Mouse (Mus musculus) heart, postnatal 0 days (tissue): ENCODE measurements around the gene Zfp775. TPM values are rescaled to one million over a fixed set of nuclear protein-coding genes. Genes with fewer than 3 reads are reported as not detected.

Source experiments
- ATAC-seq: fragments of 200-750 bp; cut with Nextera tagmentation; 2 replicates; pipeline ENCODE4 v1.8.0; 2017; ENCODE audit warnings: low read depth, moderate number of reproducible peaks, moderate library complexity; ENCODE audit not compliant: insufficient read depth
- DNase-seq: peaks from one replicate; pipeline ENCODE4 v3.0.0-alpha.2; 2016; ENCODE audit warnings: low spot score
- H3K27ac ChIP-seq: fragments of 300-500 bp; sonication (generic); 2 replicates; pipeline ENCODE4 v1.5.1; 2014; ENCODE audit warnings: low read depth, mild to moderate bottlenecking
- H3K27me3 ChIP-seq: fragments of 300-500 bp; sonication (generic); 2 replicates; pipeline ENCODE4 v1.6.1; 2014; ENCODE audit warnings: low read length, mixed read lengths; ENCODE audit not compliant: control insufficient read depth, insufficient read depth
- H3K36me3 ChIP-seq: fragments of 300-500 bp; sonication (generic); replicated peaks from 2 replicates; pipeline ENCODE4 v1.6.1; 2014; ENCODE audit warnings: low read length, mixed read lengths; ENCODE audit not compliant: control insufficient read depth, insufficient read depth
- H3K4me1 ChIP-seq: fragments of 300-500 bp; sonication (generic); 2 replicates; pipeline ENCODE4 v1.6.1; 2014; ENCODE audit warnings: antibody characterized with exemption; ENCODE audit not compliant: control insufficient read depth, insufficient read depth
- H3K4me2 ChIP-seq: fragments of 300-500 bp; sonication (generic); 2 replicates; pipeline ENCODE4 v1.6.1; 2014; ENCODE audit warnings: low read depth, mild to moderate bottlenecking, low read length, moderate library complexity
- H3K4me3 ChIP-seq: fragments of 300-500 bp; sonication (generic); 2 replicates; pipeline ENCODE4 v1.5.1; 2014; ENCODE audit warnings: low read depth, low read length
- H3K9ac ChIP-seq: fragments of 300-500 bp; sonication (generic); replicated peaks from 2 replicates; pipeline ENCODE4 v1.6.1; 2014; ENCODE audit warnings: low read depth, low read length, mixed read lengths
- H3K9me3 ChIP-seq: fragments of 300-500 bp; sonication (generic); replicated peaks from 2 replicates; pipeline ENCODE4 v1.6.1; 2016; ENCODE audit warnings: low read length; ENCODE audit not compliant: control insufficient read depth
- CTCF ChIP-seq: IDR thresholded peaks from 2 replicates; pipeline ENCODE4 v1.5.1; 2016; ENCODE audit warnings: antibody characterized with exemption, control low read depth, low read depth
- EP300 ChIP-seq: IDR thresholded peaks from 2 replicates; pipeline ENCODE4 v1.6.1; 2016; ENCODE audit warnings: antibody characterized with exemption, low read depth
- WGBS: fragments of 180-500 bp; shearing (Covaris S2); extraction: QIAGEN DNeasy Blood & Tissue Kit; methylation state at CpG from one replicate; pipeline ENCODE4 v1.1.7; 2014; 5-methylcytosine and 5-hydroxymethylcytosine counted together
- polyA plus RNA-seq: library from polyadenylated mRNA; unstranded; fragments of >200 nt; fragmentation: Nextera tagmentation; extraction: Ambion mirVana; gene quantifications from 2 replicates; pipeline ENCODE4 v1.2.1, GENCODE M21; 2015
- total RNA-seq: library from RNA; depleted of rRNA; stranded (reverse); fragments of >200 nt; gene quantifications from 2 replicates; pipeline ENCODE4 v1.2.3, GENCODE M21; 2014; ENCODE audit warnings: low replicate concordance; rRNA removed

The Zfp775 gene
- total RNA-seq (4.0 and 5.1 TPM in 2 replicates), polyA plus RNA-seq (5.7 and 7.6 TPM in 2 replicates)

DNA sequence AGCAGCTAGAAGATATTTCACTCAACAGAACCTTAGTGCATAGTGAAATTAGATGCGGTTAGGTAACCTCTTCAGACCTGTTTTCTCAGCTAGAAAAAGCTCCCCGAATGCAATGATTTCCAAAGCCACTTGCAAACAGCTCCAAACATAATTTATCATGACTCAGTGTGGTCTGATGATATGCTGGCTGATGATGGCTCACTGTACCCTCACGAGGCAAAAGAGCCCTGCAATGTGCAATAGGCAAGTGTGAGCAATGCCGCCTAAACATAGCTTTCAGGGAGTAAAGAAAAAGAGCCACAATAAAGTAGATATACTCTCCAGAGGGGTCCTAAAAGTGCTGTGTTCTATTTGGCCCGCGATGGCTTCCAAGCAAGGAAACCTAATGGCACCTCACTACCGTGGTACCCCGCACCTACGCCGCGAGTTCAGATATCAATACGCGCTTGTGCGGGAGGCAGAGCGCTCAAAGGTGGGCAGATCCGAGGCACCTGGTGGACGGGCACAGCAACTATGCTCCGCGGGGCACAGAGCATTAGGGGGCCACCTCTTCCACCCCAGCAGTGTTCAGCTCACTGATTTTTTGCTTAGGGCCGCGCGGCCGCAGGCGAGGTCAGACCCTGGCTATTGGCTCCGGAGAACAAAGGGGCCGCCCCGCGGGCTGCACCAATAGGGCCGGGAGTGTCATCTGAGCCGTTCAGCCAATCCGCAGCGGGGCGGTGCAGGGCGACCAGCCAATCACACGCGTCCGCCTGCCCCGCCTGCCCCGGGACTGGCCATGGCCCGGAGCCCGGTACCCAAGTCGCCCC is at the start of gene Zfp775:
TSS of gene Zfp775 (plus strand) at position 793 of the 809 bp plus-strand sequence.
- Histone ChIP-seq H3K9me3 (0 out of 2 replicates have a peak, but pooled peaks cover 7% of the 10 kb centered on the region), H3K27ac (peak within 1 kb of the TSS; percentile 85), H3K27me3 (no peaks in the 10 kb centered on the region), H3K4me2 (peak within 1 kb of the TSS; percentile 80), H3K4me3 (peak within 1 kb of the TSS; percentile 73), H3K9ac (peak within 1 kb of the TSS; percentile 69), H3K4me1 (peaks cover 7% of the 10 kb centered on the region), H3K36me3 (peaks cover 35% of the 10 kb centered on the region)
- DNase-seq (peak; percentile 96), ATAC-seq (peak; percentile 99)
- WGBS = 5% methylated on average over 40 of the region's 42 CpGs
- peak; percentile 47; the same call in 1 of the 2 replicates for TF ChIP-seq EP300
- no peak for TF ChIP-seq CTCF

DNA sequence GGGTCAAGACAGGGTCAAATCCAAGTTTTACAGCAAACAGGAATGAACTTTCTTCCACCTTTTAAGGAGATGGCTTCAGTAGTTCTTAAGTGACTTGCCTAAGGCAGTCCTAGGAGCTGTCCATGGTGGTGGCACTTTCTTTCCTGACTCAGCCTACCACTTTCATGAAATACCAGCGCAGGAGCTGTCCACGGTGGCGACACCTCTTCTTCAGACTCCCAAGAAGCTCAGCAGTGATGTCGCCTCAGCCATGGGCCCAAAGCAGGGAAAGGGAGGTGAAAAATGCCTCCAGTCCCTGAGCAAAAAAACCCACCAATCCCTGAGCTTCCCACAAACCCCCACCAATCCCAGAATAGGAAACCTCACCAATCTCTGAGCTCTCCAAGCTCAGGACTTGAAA is 48.9 kb upstream of the Zfp775 start:
- TF ChIP-seq EP300 = no peak
- TF ChIP-seq CTCF = no peak
- H3K4me3 ChIP-seq = no peak overlapping the region
- H3K27me3 ChIP-seq = no peaks in the 10 kb centered on the region
- H3K4me1 ChIP-seq = 0 out of 2 replicates have a peak, but pooled peaks cover 12% of the 10 kb centered on the region
- DNase-seq = no peak
- 61% methylated on average over 4 of the region's 4 CpGs for WGBS
- H3K9ac ChIP-seq = no peak overlapping the region
- no peaks in the 10 kb centered on the region for H3K9me3 ChIP-seq
- H3K36me3 ChIP-seq = no peaks in the 10 kb centered on the region; the same call in 1 of the 2 replicates
- H3K4me2 ChIP-seq = no peak overlapping the region
- no peak for ATAC-seq
- H3K27ac ChIP-seq = no peak overlapping the region

DNA sequence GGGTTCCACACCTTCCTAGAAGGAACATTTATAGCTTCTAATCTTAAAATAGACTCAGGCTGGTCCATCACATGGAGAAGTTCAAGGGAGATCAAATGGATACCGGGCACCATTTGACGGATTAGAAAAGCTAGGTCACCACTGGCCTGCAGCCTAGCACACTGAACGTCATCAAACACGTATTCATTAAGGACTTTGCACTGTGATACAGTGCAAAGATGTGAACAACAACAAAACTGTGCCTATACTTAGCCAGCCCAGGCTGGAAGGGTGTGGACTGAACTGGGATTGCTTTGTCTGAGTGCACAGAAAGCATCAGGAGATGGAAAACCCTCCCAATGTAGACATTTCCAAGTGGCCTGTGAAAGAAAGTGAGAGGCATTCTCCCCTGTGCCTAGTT is 48.0 kb upstream of the Zfp775 start:
- Histone ChIP-seq H3K9ac (0 out of 2 replicates have a peak overlapping the region, but pooled peaks have one; percentile 56), H3K4me3 (peak overlapping the region; percentile 58; the same call in 1 of the 2 replicates), H3K9me3 (no peaks in the 10 kb centered on the region), H3K4me2 (peak overlapping the region; percentile 62), H3K27me3 (no peaks in the 10 kb centered on the region), H3K27ac (peak overlapping the region; percentile 96), H3K36me3 (no peaks in the 10 kb centered on the region; the same call in none of the 2 replicates), H3K4me1 (0 out of 2 replicates have a peak, but pooled peaks cover 12% of the 10 kb centered on the region)
- ATAC-seq (no peak), DNase-seq (no peak)
- TF ChIP-seq EP300 (no peak), CTCF (no peak)
- WGBS = 60% methylated on average over 4 of the region's 4 CpGs

DNA sequence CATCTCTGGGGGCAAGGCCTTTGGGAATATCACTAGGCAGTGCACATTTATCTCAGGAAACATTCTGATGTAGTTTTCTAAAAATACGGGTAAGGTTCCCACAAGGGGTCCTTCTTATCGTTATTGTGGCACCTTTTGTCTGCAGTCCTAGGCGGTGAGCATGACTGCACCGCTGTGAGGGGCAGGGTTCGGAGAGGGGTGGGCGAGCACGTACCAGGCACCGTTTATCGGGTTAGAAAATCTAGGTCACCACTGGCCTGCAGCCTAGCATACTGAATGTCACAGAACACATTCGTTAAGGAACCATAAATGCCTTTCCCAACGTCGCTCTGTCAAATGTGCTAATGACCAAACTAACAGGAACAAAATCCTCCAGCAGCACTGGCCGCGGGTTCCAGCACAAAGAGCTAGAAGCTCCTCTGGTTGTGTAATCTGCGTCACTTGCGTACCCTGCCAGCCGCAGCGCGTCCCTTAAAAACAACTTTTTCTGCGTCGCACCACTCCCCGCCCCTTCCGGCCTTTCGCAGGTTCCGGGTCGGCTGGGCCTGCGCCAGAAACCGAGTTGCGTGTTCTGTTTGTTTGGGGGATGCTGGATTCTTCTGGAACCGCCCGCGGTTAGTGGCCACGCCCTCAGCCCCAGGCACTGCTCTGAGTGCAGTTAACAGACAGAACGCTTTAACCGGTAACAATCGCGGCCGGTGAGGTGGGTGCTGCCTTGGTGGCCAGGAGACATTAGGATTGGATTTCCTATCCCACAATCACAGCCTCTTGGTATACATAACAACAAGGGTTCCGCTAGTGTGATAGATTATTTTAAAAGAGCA is 47.4 kb upstream of the Zfp775 start, which contains the start of gene Lrrc61:
TSS of gene Lrrc61 (plus strand) at position 517 of the 824 bp plus-strand sequence.
- WGBS = under 1% methylated on average over 39 of the region's 39 CpGs
- ATAC-seq = peak; percentile 93

More for the DNA sequence above, 47.4 kb upstream of the Zfp775 start, which contains the start of gene Lrrc61:
- Histone ChIP-seq H3K9me3 (no peaks in the 10 kb centered on the region), H3K9ac (peak within 1 kb of the TSS; percentile 56), H3K27ac (peak within 1 kb of the TSS; percentile 96), H3K4me3 (peak within 1 kb of the TSS; percentile 58), H3K27me3 (no peaks in the 10 kb centered on the region), H3K4me2 (peak within 1 kb of the TSS; percentile 62), H3K4me1 (0 out of 2 replicates have a peak, but pooled peaks cover 12% of the 10 kb centered on the region), H3K36me3 (no peaks in the 10 kb centered on the region; the same call in none of the 2 replicates)
- peak; percentile 97 for DNase-seq
- TF ChIP-seq EP300 = peak; percentile 86
- TF ChIP-seq CTCF = no peak
